Mouse (Mus musculus): ENCODE results near the gene 2410131K14Rik. TPM values are rescaled to one million over a fixed set of nuclear protein-coding genes. Genes with fewer than 3 reads are reported as not detected.

The 2410131K14Rik gene
- total RNA-seq (2014; fragmentation: Nextera tagmentation), result 0.92 and 1.0 TPM in 2 replicates
- total RNA-seq (2017), result 1.4 and 2.1 TPM in 2 replicates

- peak; percentile 100 for ATAC-seq (replicated peaks; ENCODE audit: low FRiP score, low TSS enrichment, poor library complexity, severe bottlenecking)
Measured at GRCm38 (mm10) chr5:118244606-118245443, at the start of gene 2410131K14Rik, which contains the start of gene Rnft2. Gene 2410131K14Rik (plus strand): TSS chr5:118245227. Gene Rnft2 (minus strand): TSS chr5:118245116.

GRCm38 (mm10) chr5:118197421-118197820, 47.6 kb upstream of the 2410131K14Rik start:
- ATAC-seq (replicated peaks; ENCODE audit: low FRiP score, low TSS enrichment, poor library complexity, severe bottlenecking), result no peak

- ATAC-seq (replicated peaks; ENCODE audit: low FRiP score, low TSS enrichment, poor library complexity, severe bottlenecking), result no peak
Measured at GRCm38 (mm10) chr5:118199670-118200069, 45.4 kb upstream of the 2410131K14Rik start.

- no peak for ATAC-seq (replicated peaks; ENCODE audit: low FRiP score, low TSS enrichment, poor library complexity, severe bottlenecking)
Measured at GRCm38 (mm10) chr5:118204675-118205440, 40.2 kb upstream of the 2410131K14Rik start.

- ATAC-seq (replicated peaks; ENCODE audit: low FRiP score, low TSS enrichment, poor library complexity, severe bottlenecking), result no peak
Measured at GRCm38 (mm10) chr5:118205852-118206251, 39.2 kb upstream of the 2410131K14Rik start.

GRCm38 (mm10) chr5:118214012-118214411, 31.0 kb upstream of the 2410131K14Rik start:
- ATAC-seq (replicated peaks; ENCODE audit: low FRiP score, low TSS enrichment, poor library complexity, severe bottlenecking), result no peak

GRCm38 (mm10) chr5:118214418-118215154, 30.4 kb upstream of the 2410131K14Rik start:
- ATAC-seq (replicated peaks; ENCODE audit: low FRiP score, low TSS enrichment, poor library complexity, severe bottlenecking), result no peak

- no peak for ATAC-seq (replicated peaks; ENCODE audit: low FRiP score, low TSS enrichment, poor library complexity, severe bottlenecking)
Measured at GRCm38 (mm10) chr5:118217410-118217809, 27.6 kb upstream of the 2410131K14Rik start.

- no peak for ATAC-seq (replicated peaks; ENCODE audit: low FRiP score, low TSS enrichment, poor library complexity, severe bottlenecking)
Measured at GRCm38 (mm10) chr5:118223142-118223757, 21.8 kb upstream of the 2410131K14Rik start.

- no peak for ATAC-seq (replicated peaks; ENCODE audit: low FRiP score, low TSS enrichment, poor library complexity, severe bottlenecking)
Measured at GRCm38 (mm10) chr5:118230071-118230611, 14.9 kb upstream of the 2410131K14Rik start.

- no peak for ATAC-seq (replicated peaks; ENCODE audit: low FRiP score, low TSS enrichment, poor library complexity, severe bottlenecking)
Measured at GRCm38 (mm10) chr5:118236891-118237290, 8.1 kb upstream of the 2410131K14Rik start.

- ATAC-seq (replicated peaks; ENCODE audit: low FRiP score, low TSS enrichment, poor library complexity, severe bottlenecking), result no peak
Measured at GRCm38 (mm10) chr5:118239671-118240070, 5.4 kb upstream of the 2410131K14Rik start.

GRCm38 (mm10) chr5:118245606-118246308, 730 bp downstream of the 2410131K14Rik start:
- no peak; the same call in 1 of the 2 replicates for ATAC-seq (replicated peaks; ENCODE audit: low FRiP score, low TSS enrichment, poor library complexity, severe bottlenecking)

GRCm38 (mm10) chr5:118247378-118247777, 2.4 kb downstream of the 2410131K14Rik start:
- no peak for ATAC-seq (replicated peaks; ENCODE audit: low FRiP score, low TSS enrichment, poor library complexity, severe bottlenecking)

- no peak for ATAC-seq (replicated peaks; ENCODE audit: low FRiP score, low TSS enrichment, poor library complexity, severe bottlenecking)
Measured at GRCm38 (mm10) chr5:118250987-118251386, 6.0 kb downstream of the 2410131K14Rik start.

- ATAC-seq (replicated peaks; ENCODE audit: low FRiP score, low TSS enrichment, poor library complexity, severe bottlenecking), result no peak
Measured at GRCm38 (mm10) chr5:118253551-118253950, 8.5 kb downstream of the 2410131K14Rik start.

GRCm38 (mm10) chr5:118256981-118257380, 12.0 kb downstream of the 2410131K14Rik start:
- no peak for ATAC-seq (replicated peaks; ENCODE audit: low FRiP score, low TSS enrichment, poor library complexity, severe bottlenecking)

- ATAC-seq (replicated peaks; ENCODE audit: low FRiP score, low TSS enrichment, poor library complexity, severe bottlenecking), result no peak
Measured at GRCm38 (mm10) chr5:118259152-118259551, 14.1 kb downstream of the 2410131K14Rik start.
